Mouse (Mus musculus): ENCODE results near the gene Tmsb10.

GRCm38 (mm10) chr6:72929795-72930398 lies 28.7 kb downstream of the Tmsb10 start:
- TF ChIP-seq POLR2A (IDR thresholded peaks at IDR 0.05; ENCODE audit: borderline replicate concordance, extremely low read depth, low read depth, low read length), result no peak
- no peak for TF ChIP-seq CTCF (IDR thresholded peaks at IDR 0.05; ENCODE audit: insufficient read depth, low read length)

Data from lung, adult 2 months (tissue).